Mouse (Mus musculus): ENCODE results near the gene Sod3. TPM values are rescaled to one million over a fixed set of nuclear protein-coding genes. Genes with fewer than 3 reads are reported as not detected.

Sod3 gene
- total and polyA plus RNA-seq, 2 experiments from 2014 or later, result 3.0 to 4.3 TPM

GRCm38 (mm10) chr5:52383748-52384147 lies 20.2 kb downstream of the Sod3 start:
- H3K36me3 ChIP-seq (ENCODE audit: insufficient read depth, low read length), result no peaks in the 10 kb centered on the region
- no peak overlapping the region for H3K9ac ChIP-seq (replicated peaks; ENCODE audit: low read length, poor library complexity, severe bottlenecking)
- no peaks in the 10 kb centered on the region for H3K27me3 ChIP-seq (ENCODE audit: insufficient read depth, low read length)
- ATAC-seq (ENCODE audit: low FRiP score) (no peak), DNase-seq (ENCODE audit: low spot score) (no peak)
- no peaks in the 10 kb centered on the region for H3K4me1 ChIP-seq (ENCODE audit: insufficient read depth, low read length)
- no peak overlapping the region for H3K4me3 ChIP-seq (ENCODE audit: low read depth, low read length)
- no peak for TF ChIP-seq CTCF (IDR thresholded peaks at IDR 0.05)
- 85% methylated on average over 5 of the region's 5 CpGs for WGBS
- no peaks in the 10 kb centered on the region for H3K9me3 ChIP-seq (ENCODE audit: low read length)
- no peak overlapping the region for H3K4me2 ChIP-seq (ENCODE audit: low read depth, low read length, poor library complexity, severe bottlenecking)
- no peak overlapping the region for H3K27ac ChIP-seq (ENCODE audit: low read depth, low read length)

- peaks cover 4% of the 10 kb centered on the region; the same call in 1 of the 2 replicates for H3K36me3 ChIP-seq (ENCODE audit: insufficient read depth, low read length)
- TF ChIP-seq CTCF (IDR thresholded peaks at IDR 0.05), result no peak
- no peak overlapping the region for H3K4me3 ChIP-seq (ENCODE audit: low read depth, low read length)
- ATAC-seq (ENCODE audit: low FRiP score) (no peak), DNase-seq (ENCODE audit: low spot score) (no peak)
- no peak overlapping the region for H3K9ac ChIP-seq (replicated peaks; ENCODE audit: low read length, poor library complexity, severe bottlenecking)
- H3K4me1 ChIP-seq (ENCODE audit: insufficient read depth, low read length), result no peaks in the 10 kb centered on the region
- WGBS, result 90% methylated on average over 2 of the region's 2 CpGs
- no peak overlapping the region for H3K4me2 ChIP-seq (ENCODE audit: low read depth, low read length, poor library complexity, severe bottlenecking)
- no peak overlapping the region for H3K27ac ChIP-seq (ENCODE audit: low read depth, low read length)
- no peaks in the 10 kb centered on the region for H3K27me3 ChIP-seq (ENCODE audit: insufficient read depth, low read length)
- no peaks in the 10 kb centered on the region for H3K9me3 ChIP-seq (ENCODE audit: low read length)
These were observed 22.4 kb downstream of the Sod3 start for GRCm38 (mm10) chr5:52386016-52386415.

GRCm38 (mm10) chr5:52388092-52388749 lies 24.6 kb downstream of the Sod3 start:
- no peak for TF ChIP-seq CTCF (IDR thresholded peaks at IDR 0.05)

GRCm38 (mm10) chr5:52390381-52390780 lies 26.8 kb downstream of the Sod3 start:
- TF ChIP-seq CTCF (IDR thresholded peaks at IDR 0.05), result no peak
- H3K4me2 ChIP-seq (ENCODE audit: low read depth, low read length, poor library complexity, severe bottlenecking), result no peak overlapping the region
- ATAC-seq (ENCODE audit: low FRiP score) (no peak), DNase-seq (ENCODE audit: low spot score) (no peak)
- no peak overlapping the region for H3K27ac ChIP-seq (ENCODE audit: low read depth, low read length)
- H3K9me3 ChIP-seq (ENCODE audit: low read length), result no peaks in the 10 kb centered on the region
- no peaks in the 10 kb centered on the region for H3K4me1 ChIP-seq (ENCODE audit: insufficient read depth, low read length)
- no peak overlapping the region for H3K9ac ChIP-seq (replicated peaks; ENCODE audit: low read length, poor library complexity, severe bottlenecking)
- H3K36me3 ChIP-seq (ENCODE audit: insufficient read depth, low read length), result peaks cover 4% of the 10 kb centered on the region; the same call in 1 of the 2 replicates
- WGBS, result 94% methylated on average over 6 of the region's 6 CpGs
- H3K27me3 ChIP-seq (ENCODE audit: insufficient read depth, low read length), result no peaks in the 10 kb centered on the region
- no peak overlapping the region for H3K4me3 ChIP-seq (ENCODE audit: low read depth, low read length)

More at GRCm38 (mm10) chr5:52388092-52388749, 24.6 kb downstream of the Sod3 start:
- peaks cover 4% of the 10 kb centered on the region; the same call in 1 of the 2 replicates for H3K36me3 ChIP-seq (ENCODE audit: insufficient read depth, low read length)
- H3K27me3 ChIP-seq (ENCODE audit: insufficient read depth, low read length), result no peaks in the 10 kb centered on the region
- H3K9me3 ChIP-seq (ENCODE audit: low read length), result no peaks in the 10 kb centered on the region
- no peak overlapping the region for H3K9ac ChIP-seq (replicated peaks; ENCODE audit: low read length, poor library complexity, severe bottlenecking)
- H3K4me3 ChIP-seq (ENCODE audit: low read depth, low read length), result no peak overlapping the region
- H3K27ac ChIP-seq (ENCODE audit: low read depth, low read length), result no peak overlapping the region
- H3K4me2 ChIP-seq (ENCODE audit: low read depth, low read length, poor library complexity, severe bottlenecking), result no peak overlapping the region
- ATAC-seq (ENCODE audit: low FRiP score) (no peak), DNase-seq (ENCODE audit: low spot score) (no peak)
- H3K4me1 ChIP-seq (ENCODE audit: insufficient read depth, low read length), result no peaks in the 10 kb centered on the region
- WGBS, result 68% methylated on average over 7 of the region's 7 CpGs

- no peak overlapping the region for H3K4me3 ChIP-seq (ENCODE audit: low read depth, low read length)
- no peaks in the 10 kb centered on the region for H3K27me3 ChIP-seq (ENCODE audit: insufficient read depth, low read length)
- H3K4me2 ChIP-seq (ENCODE audit: low read depth, low read length, poor library complexity, severe bottlenecking), result no peak overlapping the region; the same call in 1 of the 2 replicates
- no peaks in the 10 kb centered on the region for H3K4me1 ChIP-seq (ENCODE audit: insufficient read depth, low read length)
- ATAC-seq (ENCODE audit: low FRiP score), result no peak
- H3K36me3 ChIP-seq (ENCODE audit: insufficient read depth, low read length), result peaks cover 4% of the 10 kb centered on the region; the same call in 1 of the 2 replicates
- TF ChIP-seq CTCF (IDR thresholded peaks at IDR 0.05), result no peak
- no peaks in the 10 kb centered on the region for H3K9me3 ChIP-seq (ENCODE audit: low read length)
- no peak overlapping the region for H3K9ac ChIP-seq (replicated peaks; ENCODE audit: low read length, poor library complexity, severe bottlenecking)
- 67% methylated on average over 16 of the region's 16 CpGs for WGBS
- no peak overlapping the region for H3K27ac ChIP-seq (ENCODE audit: low read depth, low read length)
- no peak for DNase-seq (ENCODE audit: low spot score)
These were observed 27.9 kb downstream of the Sod3 start for GRCm38 (mm10) chr5:52391471-52391870.

- H3K4me2 ChIP-seq (ENCODE audit: low read depth, low read length, poor library complexity, severe bottlenecking), result no peak overlapping the region
- no peak overlapping the region for H3K9ac ChIP-seq (replicated peaks; ENCODE audit: low read length, poor library complexity, severe bottlenecking)
- 91% methylated on average over 4 of the region's 4 CpGs for WGBS
- H3K9me3 ChIP-seq (ENCODE audit: low read length), result no peaks in the 10 kb centered on the region
- ATAC-seq (ENCODE audit: low FRiP score) (no peak), DNase-seq (ENCODE audit: low spot score) (no peak)
- no peak overlapping the region for H3K27ac ChIP-seq (ENCODE audit: low read depth, low read length)
- H3K4me1 ChIP-seq (ENCODE audit: insufficient read depth, low read length), result no peaks in the 10 kb centered on the region
- TF ChIP-seq CTCF (IDR thresholded peaks at IDR 0.05), result no peak
- H3K36me3 ChIP-seq (ENCODE audit: insufficient read depth, low read length), result peaks cover 4% of the 10 kb centered on the region; the same call in 1 of the 2 replicates
- no peaks in the 10 kb centered on the region for H3K27me3 ChIP-seq (ENCODE audit: insufficient read depth, low read length)
- no peak overlapping the region for H3K4me3 ChIP-seq (ENCODE audit: low read depth, low read length)
These were observed 30.2 kb downstream of the Sod3 start for GRCm38 (mm10) chr5:52393756-52394155.

Data from midbrain, postnatal 0 days (tissue).